Mouse (Mus musculus) forelimb bud, embryonic 11.5 days (tissue): ENCODE measurements around the gene Mfap5.
"Not testable (repeated sequence)": the region's sequence is repeated elsewhere in the genome, so short reads cannot be mapped to it uniquely, and the experiment has no call there.

Experiments
- DNase-seq: peaks from one replicate; pipeline ENCODE4 v3.0.0-alpha.2; 2012; ENCODE audit warnings: low read depth, low spot score

Mfap5 gene

DNA sequence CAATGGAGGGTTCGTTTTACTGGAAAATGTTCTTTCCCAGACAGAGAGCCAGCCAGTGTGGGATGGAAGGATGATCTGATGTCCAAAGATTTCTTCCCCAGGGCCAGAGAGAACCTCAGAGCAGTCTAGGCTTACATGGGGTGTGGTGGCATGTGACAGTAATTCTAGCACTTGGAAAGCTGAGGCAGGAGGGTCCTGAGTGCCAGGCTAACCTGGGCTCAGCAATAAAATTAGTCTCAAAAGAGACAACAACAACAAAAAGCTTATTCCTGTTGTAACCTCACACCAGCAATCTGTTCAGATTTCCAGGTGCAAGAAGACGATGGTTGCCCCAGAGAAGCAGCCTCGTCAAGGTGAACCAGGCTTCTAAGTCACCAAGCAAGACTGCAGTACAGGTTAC, at the start of gene Mfap5:
Gene Mfap5, plus strand, starts transcription at position 301 of the 400 bp plus-strand sequence.
- no peak for DNase-seq

DNA sequence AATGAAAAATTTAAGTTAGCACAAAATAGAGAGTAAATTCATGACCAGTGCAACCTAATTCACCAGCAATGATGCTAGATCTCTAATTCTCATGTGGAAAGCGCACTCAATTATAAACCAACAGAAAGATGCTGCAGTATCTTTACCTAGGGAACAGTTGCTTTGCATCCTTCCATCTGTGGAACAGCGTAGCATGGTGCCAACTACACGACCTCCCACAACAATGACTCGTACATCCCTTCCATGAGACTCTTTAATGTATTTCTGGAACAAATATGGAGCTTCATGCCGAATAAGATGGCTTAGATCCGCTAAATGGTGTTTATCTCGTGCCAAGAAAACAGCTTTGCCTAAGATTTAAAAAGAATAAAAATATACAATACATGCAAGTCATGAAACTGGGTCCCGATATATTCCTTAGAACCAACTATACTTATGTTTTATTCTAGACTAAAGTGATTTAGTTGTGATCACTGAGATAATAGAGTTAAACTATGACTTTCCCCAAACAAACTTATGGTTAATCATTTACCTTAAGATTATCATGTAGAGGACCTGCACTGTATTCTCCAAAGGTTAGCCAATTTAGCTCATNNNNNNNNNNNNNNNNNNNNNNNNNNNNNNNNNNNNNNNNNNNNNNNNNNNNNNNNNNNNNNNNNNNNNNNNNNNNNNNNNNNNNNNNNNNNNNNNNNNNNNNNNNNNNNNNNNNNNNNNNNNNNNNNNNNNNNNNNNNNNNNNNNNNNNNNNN, 46.5 kb upstream of the Mfap5 start:
- no peak for DNase-seq

DNA sequence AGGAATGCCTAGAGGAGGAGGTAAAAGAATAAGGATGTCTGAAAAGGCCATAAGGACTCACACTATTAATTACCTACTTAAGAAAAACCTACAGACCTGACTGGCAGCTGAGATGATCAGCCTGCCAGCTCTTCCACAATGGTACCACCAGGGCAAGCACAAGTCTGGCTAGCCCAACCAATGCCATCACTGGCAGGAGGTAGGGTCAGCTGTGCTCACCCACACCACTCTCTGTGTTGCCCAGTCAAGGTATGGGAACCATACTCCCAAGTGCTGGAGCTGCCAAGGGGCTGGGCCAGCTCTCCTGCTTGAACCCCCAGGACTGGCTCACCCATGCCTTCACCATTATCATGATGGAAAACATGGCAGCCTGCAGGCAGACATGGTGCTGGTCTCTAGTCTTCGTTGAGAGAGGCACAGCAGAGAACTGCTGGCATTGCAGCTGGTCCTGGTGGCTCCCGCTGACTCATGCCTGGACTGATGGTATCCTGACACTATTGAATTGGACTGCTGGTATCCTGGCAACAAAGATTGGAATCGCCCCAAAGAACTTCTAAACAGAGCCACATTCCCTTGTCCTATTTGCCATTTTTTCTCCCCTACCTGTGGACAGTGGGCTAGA, 39.4 kb upstream of the Mfap5 start:
- no peak for DNase-seq

DNA sequence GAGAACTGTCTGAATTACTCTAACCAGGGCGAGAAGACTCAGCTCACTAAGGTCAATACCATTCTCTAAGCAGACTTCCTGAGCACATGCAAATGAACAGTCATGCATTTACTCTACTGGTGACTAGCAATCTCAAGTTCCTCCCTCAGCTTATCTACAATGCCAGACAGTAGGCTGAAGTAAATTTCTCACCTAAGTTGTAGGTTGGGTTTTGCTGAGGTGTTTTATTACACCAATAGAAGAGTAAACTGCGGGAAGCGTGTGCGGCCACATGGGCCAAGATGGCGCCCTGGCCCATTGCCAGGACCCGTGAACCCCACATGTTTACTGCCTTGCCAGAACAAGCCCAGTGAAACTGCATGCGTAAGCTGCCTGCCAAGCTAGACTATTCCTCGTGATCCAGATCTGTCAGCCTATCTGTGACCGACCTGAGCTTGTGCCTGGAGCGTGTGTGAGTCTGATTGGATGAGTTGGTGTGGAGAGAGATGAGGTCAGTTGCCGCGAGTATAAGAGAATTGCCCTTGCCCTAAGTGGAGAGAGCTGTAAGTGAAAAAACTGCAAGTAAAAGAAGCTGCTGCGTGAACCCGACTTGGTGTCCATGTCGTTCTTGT, 36.5 kb upstream of the Mfap5 start:
- no peak for DNase-seq

DNA sequence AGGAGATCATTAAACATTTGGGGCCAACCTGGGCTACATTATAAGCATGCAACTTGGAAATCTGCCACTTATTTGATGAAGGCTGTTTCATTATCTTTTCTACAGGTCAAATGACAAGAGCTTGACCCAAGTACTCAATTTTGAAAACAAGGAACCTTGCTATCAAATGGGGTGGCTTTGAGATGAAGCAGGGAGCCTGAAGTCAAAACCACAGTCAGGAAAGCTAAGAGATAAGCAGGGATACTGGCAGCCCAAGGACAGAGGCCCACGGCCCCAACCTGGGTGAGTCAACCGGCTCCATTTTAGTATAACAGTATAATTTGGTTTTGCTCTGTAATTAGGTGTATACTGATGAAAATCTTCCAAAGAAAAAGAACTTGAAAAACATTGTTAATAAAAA, 35.4 kb upstream of the Mfap5 start:
- no peak for DNase-seq

DNA sequence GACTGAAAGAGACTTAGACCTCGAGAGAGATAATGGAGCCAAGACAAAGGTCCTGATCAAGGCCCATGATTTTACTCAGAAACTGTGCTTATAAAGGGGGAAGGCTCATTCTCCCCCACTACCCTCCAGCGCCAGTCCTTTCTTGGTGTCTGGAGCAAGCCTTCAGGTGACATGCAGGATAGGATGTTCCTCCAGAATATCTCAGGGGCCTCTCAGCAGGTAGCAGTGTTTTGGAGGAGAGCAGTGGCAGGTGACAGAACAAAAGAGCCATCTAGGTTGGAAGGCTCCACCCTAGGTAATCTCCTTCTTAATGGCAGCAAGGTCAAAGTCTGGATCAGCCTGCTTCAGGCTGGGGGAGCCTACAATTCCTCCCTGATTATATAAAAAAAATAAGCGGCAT, 34.2 kb upstream of the Mfap5 start:
- not testable (repeated sequence) for DNase-seq

DNA sequence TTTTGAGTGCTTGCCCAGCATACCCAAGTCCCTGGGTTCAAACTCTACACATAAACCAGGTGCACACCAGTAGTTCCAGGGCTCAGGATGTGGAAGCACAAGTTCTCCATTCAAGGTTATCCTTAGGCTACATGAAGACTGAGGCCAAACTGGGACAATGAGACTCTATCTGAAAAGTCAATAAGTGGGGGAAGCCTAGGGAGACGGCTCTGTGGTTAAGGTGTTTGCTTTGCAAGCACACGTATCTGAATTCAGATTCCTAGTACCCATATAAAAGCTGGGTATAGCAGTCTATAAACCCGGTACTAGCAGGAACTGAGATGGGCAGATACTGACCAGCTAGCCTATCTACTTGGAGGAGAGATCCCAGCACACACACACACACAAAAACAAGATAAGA, 27.6 kb upstream of the Mfap5 start:
- DNase-seq = no peak

DNA sequence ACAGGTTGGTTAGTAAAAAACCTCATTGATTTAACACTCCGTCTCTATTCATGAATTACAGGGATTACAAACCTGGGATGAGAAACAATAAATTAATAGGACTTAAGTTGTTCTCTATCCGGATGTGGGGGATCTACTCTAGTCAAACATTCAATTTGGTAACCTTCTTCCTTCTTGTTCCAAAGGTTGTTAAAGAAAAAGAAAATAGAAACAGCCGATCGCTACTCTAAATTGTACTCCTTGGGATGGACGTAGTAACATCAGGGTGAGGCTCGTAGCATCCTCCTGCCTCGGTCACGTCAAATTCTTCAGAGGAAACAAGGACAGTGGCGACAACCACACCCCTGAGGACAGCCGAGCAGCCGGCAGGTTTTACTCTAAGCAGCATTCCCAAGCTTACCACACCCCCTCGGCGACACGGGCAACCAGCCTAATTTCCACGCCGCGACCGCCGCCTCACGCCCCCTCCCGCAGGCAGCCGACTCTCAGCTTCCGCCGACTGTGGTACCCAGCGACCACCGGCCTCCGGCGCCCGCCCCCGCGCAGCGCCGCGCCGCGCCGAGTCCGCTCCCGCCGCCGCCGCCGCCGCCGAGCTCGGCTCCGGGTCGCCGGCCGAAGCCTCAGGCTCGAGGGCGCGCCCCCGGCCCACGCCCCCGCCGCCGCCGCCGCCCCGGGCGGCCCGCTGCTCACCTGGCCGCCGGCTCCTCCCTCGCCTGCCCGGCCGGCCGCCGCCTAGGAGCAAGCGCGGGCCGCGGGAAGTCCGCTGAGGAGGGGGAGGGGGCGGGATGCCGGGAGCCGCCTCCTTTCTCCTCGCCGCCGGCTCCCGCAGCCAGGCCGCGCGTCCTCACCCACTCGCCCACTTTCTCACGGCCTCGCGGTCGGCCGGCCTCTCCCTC, 20.0 kb upstream of the Mfap5 start:
- no peak for DNase-seq

DNA sequence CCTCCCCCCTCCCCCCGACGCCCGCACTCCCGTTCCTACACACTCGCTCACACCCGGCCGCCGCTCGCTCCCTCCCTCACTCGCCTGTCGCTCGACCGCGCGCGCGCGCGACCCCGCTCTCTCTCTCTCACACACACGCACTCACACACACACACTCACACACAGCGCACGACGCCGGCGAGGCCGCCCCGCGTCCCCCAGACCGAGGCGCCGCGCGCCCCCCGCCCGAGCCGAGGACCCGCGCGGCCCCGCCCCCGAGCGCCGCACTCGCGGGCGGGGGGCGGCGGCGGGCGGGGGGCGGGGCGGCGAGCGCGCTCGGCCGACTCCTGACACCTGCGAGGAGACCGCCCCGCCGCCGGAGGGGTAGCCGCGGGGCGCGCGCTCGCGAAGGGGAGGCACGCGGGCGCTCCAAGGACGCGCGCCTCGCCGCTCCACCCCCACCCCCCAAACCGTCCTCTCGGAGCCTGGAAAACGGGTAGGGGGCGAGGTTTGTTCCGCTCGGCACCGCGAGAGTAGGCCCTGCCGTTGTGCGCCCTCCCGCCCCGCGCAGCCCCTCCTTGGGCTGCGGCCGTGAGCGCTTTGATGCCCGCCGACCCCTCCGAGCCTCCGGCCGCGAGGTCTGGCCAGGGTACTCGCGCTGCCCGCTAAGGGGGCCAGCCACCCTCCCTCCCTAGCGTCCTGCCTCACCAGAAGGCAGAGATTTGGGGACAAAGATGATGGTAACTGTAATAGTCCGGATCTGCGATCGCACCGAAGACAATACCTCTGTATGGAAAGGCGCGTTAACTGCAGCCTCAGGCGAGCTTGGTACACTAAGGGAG, 19.1 kb upstream of the Mfap5 start:
- peak; percentile 82 for DNase-seq

DNA sequence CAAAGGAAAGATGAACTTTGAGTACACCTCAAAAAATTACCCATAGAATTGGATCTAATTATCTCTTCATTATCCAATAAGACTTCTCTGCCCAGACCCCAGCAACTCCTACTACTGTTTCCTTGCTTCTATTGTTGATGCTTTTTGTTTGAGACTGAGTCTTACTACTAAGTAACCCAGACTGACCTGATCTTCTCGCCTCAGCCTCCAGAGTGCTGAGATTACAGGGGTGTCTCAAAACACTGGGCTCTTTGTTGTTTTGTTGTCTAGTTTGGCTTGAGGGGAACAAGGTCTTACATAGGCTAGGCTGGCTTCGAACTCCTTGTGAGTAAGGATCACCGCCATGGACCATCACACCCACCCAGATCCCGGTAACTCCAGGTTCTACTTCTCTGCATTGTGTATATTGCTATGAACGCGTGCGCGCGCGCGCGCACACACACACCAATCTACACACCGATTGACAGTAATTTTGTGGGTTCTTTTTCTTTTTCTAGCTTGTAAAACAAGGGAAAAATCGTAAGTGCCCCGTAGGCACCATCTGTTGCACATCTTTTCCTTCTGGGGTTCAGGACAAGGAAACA, 14.6 kb upstream of the Mfap5 start:
- DNase-seq = no peak

DNA sequence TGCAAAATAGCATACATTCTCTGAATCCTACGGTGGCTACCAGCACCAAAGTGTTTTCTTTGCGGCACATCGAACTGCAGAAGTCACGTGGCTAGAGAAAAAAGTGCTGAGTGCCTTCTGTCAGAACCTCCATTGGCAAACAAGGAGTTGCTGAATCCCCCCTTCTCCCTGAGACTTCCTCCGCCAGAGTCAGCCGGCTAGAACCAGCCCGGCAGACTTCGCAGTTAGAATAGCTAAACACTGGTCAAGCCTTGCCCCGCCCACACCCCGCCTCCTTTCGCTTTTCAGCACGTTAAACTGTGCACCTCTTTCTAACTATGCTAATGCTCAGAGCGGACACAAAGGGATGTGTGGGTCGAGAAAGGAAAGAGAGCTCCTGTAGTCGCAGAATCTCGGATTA, 14.1 kb upstream of the Mfap5 start:
- peak; percentile 95 for DNase-seq

DNA sequence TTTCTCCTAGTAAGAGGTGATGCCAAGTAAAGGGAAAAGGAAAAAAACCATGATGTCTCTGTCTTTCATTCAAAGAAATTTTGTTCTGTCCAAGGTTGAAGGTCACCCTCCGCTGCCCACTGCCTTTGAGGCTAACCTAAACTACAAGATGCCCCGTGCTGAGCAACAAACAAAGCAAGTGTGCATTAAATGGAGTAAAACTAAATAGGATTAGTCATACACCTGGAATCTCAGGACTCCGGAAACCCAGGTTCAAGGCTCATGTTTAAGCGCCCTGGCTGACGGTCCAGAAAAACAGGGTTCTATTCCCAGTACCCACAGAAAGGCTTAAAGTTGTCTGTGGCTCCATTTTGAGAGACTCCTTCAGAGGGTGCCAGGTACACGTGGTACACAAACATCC, 13.2 kb upstream of the Mfap5 start:
- no peak for DNase-seq

DNA sequence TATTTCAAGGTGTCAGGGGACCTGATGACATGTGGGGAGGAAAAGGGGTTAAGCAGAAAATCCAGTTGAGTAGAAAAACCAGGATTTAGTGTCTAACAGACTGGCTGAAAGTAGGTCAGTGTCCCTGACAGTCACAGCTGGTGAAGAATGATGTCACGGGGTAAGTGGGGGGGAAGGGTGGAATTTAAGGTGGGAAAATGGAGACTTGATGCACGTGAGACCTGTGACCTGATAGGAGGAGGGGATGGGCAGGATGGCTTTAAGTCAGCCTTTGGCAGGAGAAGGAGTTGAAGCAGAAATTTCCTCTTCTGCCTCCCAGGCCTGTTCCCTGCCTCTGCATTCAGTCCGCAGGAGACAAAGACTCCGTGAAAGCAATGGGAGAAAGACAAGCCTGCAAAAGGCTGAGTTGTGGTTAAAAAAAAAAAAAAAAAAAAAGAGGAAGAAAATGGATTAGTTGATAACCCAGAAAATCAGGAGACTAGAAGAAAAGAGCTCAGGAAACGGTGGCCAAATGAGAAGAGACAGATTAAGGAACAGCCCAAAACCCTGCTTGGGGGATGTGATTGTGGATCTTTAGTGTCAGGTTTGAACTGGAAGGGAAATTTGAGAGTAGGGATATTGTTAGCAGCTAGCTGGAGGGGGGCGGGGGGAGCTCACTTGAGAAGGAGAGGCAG, 11.7 kb upstream of the Mfap5 start:
- DNase-seq = peak; percentile 35

DNA sequence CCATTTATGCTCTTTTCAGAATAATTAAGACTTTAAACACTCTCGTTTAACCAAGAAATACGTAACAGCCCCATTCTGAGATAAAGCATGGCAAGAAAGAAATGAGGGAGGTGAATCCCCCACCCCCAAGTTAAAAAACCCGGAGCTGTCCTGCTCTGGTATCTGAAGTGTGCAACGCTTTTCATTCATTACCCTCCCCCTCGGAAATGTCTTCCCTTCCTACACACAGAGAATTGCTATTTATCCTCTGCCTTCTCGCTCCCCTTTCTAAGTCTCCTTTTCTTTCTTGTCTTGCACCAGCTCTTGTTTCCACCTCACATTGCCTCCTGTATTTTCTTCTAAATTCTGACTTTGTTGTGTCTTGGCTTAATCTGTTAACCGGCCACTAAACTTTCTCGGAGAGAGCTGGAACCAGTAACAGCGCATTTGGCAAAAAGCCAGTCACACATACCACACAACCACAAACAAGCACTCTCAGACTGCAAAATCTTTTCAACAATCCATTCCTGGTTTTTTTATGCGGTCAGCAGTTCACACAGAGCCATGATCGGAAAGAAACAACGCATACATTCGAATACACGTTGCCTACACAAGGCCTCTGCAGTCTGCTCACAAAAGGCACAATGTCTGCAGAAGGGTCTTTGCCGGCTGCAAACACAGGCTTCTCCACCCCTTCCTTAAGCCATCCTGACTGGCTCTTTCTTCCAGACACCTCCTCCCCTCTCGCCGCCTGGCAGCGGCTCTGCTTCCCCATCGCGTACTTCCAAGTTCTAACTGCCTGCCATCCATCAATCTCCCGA, 10.4 kb upstream of the Mfap5 start:
- peak; percentile 80 for DNase-seq

DNA sequence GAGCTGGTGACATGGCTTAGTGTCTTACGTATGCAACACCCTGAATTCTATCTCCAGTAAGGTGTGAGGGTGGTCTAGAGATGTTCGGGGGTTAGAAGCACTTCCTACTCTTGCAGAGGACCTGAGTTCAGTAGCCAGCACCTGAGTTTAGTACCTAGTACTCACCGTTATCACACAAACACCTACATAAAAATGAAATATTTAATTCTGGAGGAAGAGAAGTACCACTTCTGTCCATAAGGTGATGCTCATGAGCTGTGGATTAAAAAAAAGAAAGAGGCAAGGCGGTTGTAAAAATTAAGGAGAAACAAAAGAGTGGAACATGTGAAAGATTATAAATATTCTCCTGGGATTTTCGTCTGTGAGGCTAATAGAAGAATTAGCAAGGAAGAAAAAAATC, 9.1 kb upstream of the Mfap5 start:
- peak; percentile 59 for DNase-seq

DNA sequence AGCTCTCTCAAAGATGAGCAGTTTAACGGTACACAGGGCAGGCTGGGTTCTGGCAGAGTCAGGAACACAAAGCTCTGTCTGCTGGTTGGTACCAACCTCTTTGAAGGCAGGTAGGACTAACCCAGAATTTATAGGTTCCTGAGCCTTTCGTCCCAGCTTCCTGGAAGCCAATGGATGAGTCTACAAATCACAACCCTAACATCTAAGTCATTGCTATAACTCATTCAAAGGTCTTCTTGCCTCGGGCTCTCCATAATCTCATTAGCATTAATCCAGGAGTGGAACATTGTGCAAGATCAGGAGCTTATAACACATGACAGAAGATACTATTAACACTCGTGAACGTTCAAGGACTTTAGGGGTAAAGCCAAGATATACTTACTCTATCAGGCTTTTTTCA, 7.0 kb upstream of the Mfap5 start, which contains the start of gene Rimklb:
Gene Rimklb, minus strand, starts transcription at position 101 of the 400 bp plus-strand sequence.
- no peak for DNase-seq

DNA sequence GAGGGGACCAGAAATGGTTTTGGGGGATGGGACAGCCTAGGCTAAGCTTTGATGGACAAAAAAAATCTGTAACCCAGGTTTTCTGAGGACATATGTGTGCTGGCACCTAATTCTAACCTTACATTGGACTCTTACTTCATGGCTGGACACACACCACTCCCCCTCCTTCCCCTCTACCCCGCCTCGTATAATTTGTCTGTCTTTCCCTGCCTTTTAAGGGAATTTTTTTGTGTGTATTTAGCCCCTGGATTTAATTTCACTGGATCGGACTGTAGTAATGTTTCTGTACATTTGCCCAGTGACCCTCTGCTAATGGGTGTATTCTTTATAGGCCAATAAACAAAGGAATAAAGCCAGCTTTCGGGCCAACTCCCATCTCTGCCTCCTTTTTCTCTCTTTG, 604 bp upstream of the Mfap5 start:
- DNase-seq = no peak

DNA sequence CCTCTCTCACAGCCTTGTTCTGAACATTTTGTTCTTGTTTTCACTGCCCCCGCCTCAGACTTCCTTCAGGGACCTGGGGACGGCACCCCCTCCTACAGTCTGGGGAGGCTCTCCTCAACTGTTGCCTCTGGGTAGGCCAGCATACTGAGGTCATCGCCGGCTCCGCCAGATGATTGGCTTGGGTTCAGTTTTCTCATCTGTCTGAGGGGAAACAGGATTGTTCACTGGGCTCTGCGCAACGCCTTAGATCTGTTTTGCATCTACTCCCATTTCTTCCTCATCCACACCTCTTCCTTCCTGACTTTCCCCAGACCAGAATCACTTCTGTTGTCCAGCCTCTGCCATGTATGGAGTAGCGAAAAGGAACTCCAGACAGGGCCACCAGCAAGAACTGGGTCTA, 2.8 kb downstream of the Mfap5 start:
- DNase-seq = no peak
